Mouse (Mus musculus) forebrain, embryonic 11.5 days (tissue): ENCODE results near the gene Smpd4. TPM values are rescaled to one million over a fixed set of nuclear protein-coding genes. Genes with fewer than 3 reads are reported as not detected.

Experiments used
- ATAC-seq: fragments of 200-750 bp; cut with Nextera tagmentation; replicated peaks from 2 replicates; pipeline ENCODE4 v1.8.0; 2017; ENCODE audit warnings: moderate TSS enrichment; ENCODE audit not compliant: low FRiP score
- DNase-seq: peaks from one replicate; pipeline ENCODE4 v3.0.0-alpha.2; 2017; ENCODE audit warnings: low spot score
- H3K27ac ChIP-seq: fragments of 300-500 bp; sonication (generic); 2 replicates; pipeline ENCODE4 v1.5.1; 2014; ENCODE audit warnings: low read depth, low read length
- H3K27me3 ChIP-seq: fragments of 300-500 bp; sonication (generic); 2 replicates; pipeline ENCODE4 v1.6.1; 2014; ENCODE audit warnings: mild to moderate bottlenecking, low read length, mixed read lengths; ENCODE audit not compliant: control insufficient read depth, insufficient read depth
- H3K36me3 ChIP-seq: fragments of 300-500 bp; sonication (generic); 2 replicates; pipeline ENCODE4 v1.6.1; 2014; ENCODE audit warnings: mild to moderate bottlenecking, low read length, moderate library complexity, mixed read lengths; ENCODE audit not compliant: control insufficient read depth, insufficient read depth
- H3K4me1 ChIP-seq: fragments of 300-500 bp; sonication (generic); replicated peaks from 2 replicates; pipeline ENCODE4 v1.6.1; 2014; ENCODE audit warnings: low read length, mixed read lengths; ENCODE audit not compliant: control insufficient read depth, insufficient read depth
- H3K4me2 ChIP-seq: fragments of 300-500 bp; sonication (generic); 2 replicates; pipeline ENCODE4 v1.6.1; 2014; ENCODE audit warnings: low read depth, mild to moderate bottlenecking, low read length, moderate library complexity, mixed read lengths; ENCODE audit not compliant: severe bottlenecking
- H3K4me3 ChIP-seq: fragments of 300-500 bp; sonication (generic); 2 replicates; pipeline ENCODE4 v1.5.1; 2014; ENCODE audit warnings: low read depth, low read length
- H3K9ac ChIP-seq: fragments of 300-500 bp; sonication (generic); 2 replicates; pipeline ENCODE4 v1.6.1; 2014; ENCODE audit warnings: low read length
- H3K9me3 ChIP-seq: fragments of 300-500 bp; sonication (generic); 2 replicates; pipeline ENCODE4 v1.6.1; 2016; ENCODE audit warnings: low read length, mixed read lengths; ENCODE audit not compliant: control insufficient read depth
- WGBS: fragments of 180-500 bp; shearing (Covaris S2); extraction: QIAGEN DNeasy Blood & Tissue Kit; methylation state at CpG from one replicate; pipeline ENCODE4 v1.1.7; 2014; 5-methylcytosine and 5-hydroxymethylcytosine counted together
- polyA plus RNA-seq: library from polyadenylated mRNA; unstranded; fragments of >200 nt; fragmentation: Nextera tagmentation; extraction: Ambion mirVana; gene quantifications from 2 replicates; pipeline ENCODE4 v1.2.1, GENCODE M21; 2014

Smpd4 gene
- polyA plus RNA-seq: 61.1 and 69.1 TPM in 2 replicates

GRCm38 (mm10) chr16:17619198-17620105, at the start of gene Smpd4:
Gene Smpd4 (plus strand): TSS chr16:17619354.
- Histone ChIP-seq H3K27ac (no peak within 1 kb of the TSS), H3K4me1 (peaks cover 4% of the 10 kb centered on the region; the same call in 1 of the 2 replicates), H3K4me3 (peak within 1 kb of the TSS; percentile 89), H3K27me3 (no peaks in the 10 kb centered on the region), H3K4me2 (peak within 1 kb of the TSS; percentile 79), H3K36me3 (no peaks in the 10 kb centered on the region; the same call in 1 of the 2 replicates), H3K9ac (peak within 1 kb of the TSS; percentile 93), H3K9me3 (no peaks in the 10 kb centered on the region)
- peak; percentile 79 for ATAC-seq
- peak; percentile 96 for DNase-seq
- WGBS: 4% methylated on average over 60 of the region's 60 CpGs

- Histone ChIP-seq H3K9ac (peak overlapping the region; percentile 54), H3K27me3 (peaks cover 19% of the 10 kb centered on the region), H3K4me2 (peak overlapping the region; percentile 78), H3K36me3 (no peaks in the 10 kb centered on the region), H3K9me3 (no peaks in the 10 kb centered on the region), H3K27ac (no peak overlapping the region), H3K4me1 (0 out of 2 replicates have a peak, but pooled peaks cover 3% of the 10 kb centered on the region), H3K4me3 (peak overlapping the region; percentile 42)
- 15% methylated on average over 44 of the region's 45 CpGs for WGBS
- ATAC-seq (peak; percentile 24; the same call in 1 of the 2 replicates), DNase-seq (peak; percentile 62)
These were observed 43.0 kb upstream of the Smpd4 start for GRCm38 (mm10) chr16:17575870-17576824.

GRCm38 (mm10) chr16:17576825-17577215, 42.3 kb upstream of the Smpd4 start:
- Histone ChIP-seq H3K27me3 (peaks cover 19% of the 10 kb centered on the region), H3K4me1 (0 out of 2 replicates have a peak, but pooled peaks cover 3% of the 10 kb centered on the region), H3K4me3 (peak overlapping the region; percentile 42), H3K9me3 (no peaks in the 10 kb centered on the region), H3K36me3 (no peaks in the 10 kb centered on the region), H3K4me2 (peak overlapping the region; percentile 78), H3K9ac (peak overlapping the region; percentile 54; the same call in 1 of the 2 replicates), H3K27ac (no peak overlapping the region)
- DNase-seq (no peak), ATAC-seq (no peak)
- WGBS: 17% methylated on average over 8 of the region's 8 CpGs

GRCm38 (mm10) chr16:17583064-17583463, 36.1 kb upstream of the Smpd4 start, which contains the start of gene Slc7a4:
Gene Slc7a4 (minus strand): TSS chr16:17583214.
- no peaks in the 10 kb centered on the region for H3K4me1 ChIP-seq
- no peak within 1 kb of the TSS for H3K9ac ChIP-seq
- DNase-seq (peak; percentile 75), ATAC-seq (no peak)
- no peak within 1 kb of the TSS for H3K4me2 ChIP-seq
- H3K27ac ChIP-seq: no peak within 1 kb of the TSS
- no peaks in the 10 kb centered on the region for H3K36me3 ChIP-seq
- H3K9me3 ChIP-seq: no peaks in the 10 kb centered on the region
- H3K4me3 ChIP-seq: no peak within 1 kb of the TSS
- 13% methylated on average over 8 of the region's 8 CpGs for WGBS
- H3K27me3 ChIP-seq: no peaks in the 10 kb centered on the region

GRCm38 (mm10) chr16:17584555-17584954, 34.6 kb upstream of the Smpd4 start:
- Histone ChIP-seq H3K36me3 (no peaks in the 10 kb centered on the region), H3K9ac (no peak overlapping the region), H3K4me1 (no peaks in the 10 kb centered on the region), H3K4me2 (no peak overlapping the region), H3K27me3 (no peaks in the 10 kb centered on the region), H3K9me3 (no peaks in the 10 kb centered on the region), H3K4me3 (no peak overlapping the region), H3K27ac (no peak overlapping the region)
- DNase-seq (no peak), ATAC-seq (no peak)
- 81% methylated on average over 7 of the region's 7 CpGs for WGBS

GRCm38 (mm10) chr16:17590731-17591130, 28.4 kb upstream of the Smpd4 start:
- Histone ChIP-seq H3K4me2 (no peak overlapping the region), H3K4me3 (no peak overlapping the region), H3K27me3 (no peaks in the 10 kb centered on the region), H3K36me3 (no peaks in the 10 kb centered on the region), H3K9me3 (no peaks in the 10 kb centered on the region), H3K9ac (no peak overlapping the region), H3K4me1 (no peaks in the 10 kb centered on the region), H3K27ac (no peak overlapping the region)
- 54% methylated on average over 2 of the region's 2 CpGs for WGBS
- DNase-seq: no peak
- no peak for ATAC-seq

GRCm38 (mm10) chr16:17600944-17601562, 18.1 kb upstream of the Smpd4 start:
- H3K4me1 ChIP-seq: no peaks in the 10 kb centered on the region
- H3K36me3 ChIP-seq: no peaks in the 10 kb centered on the region
- no peaks in the 10 kb centered on the region for H3K27me3 ChIP-seq
- no peak overlapping the region for H3K27ac ChIP-seq
- WGBS: 76% methylated on average over 3 of the region's 3 CpGs
- H3K4me2 ChIP-seq: no peak overlapping the region
- H3K9me3 ChIP-seq: no peaks in the 10 kb centered on the region
- ATAC-seq (no peak), DNase-seq (no peak)
- H3K9ac ChIP-seq: no peak overlapping the region
- H3K4me3 ChIP-seq: no peak overlapping the region

GRCm38 (mm10) chr16:17604941-17605340, 14.2 kb upstream of the Smpd4 start:
- Histone ChIP-seq H3K36me3 (no peaks in the 10 kb centered on the region), H3K27me3 (no peaks in the 10 kb centered on the region), H3K9ac (no peak overlapping the region), H3K27ac (no peak overlapping the region), H3K4me2 (no peak overlapping the region), H3K9me3 (no peaks in the 10 kb centered on the region), H3K4me1 (no peaks in the 10 kb centered on the region), H3K4me3 (no peak overlapping the region)
- no peak for DNase-seq
- WGBS: 62% methylated on average over 4 of the region's 4 CpGs
- no peak for ATAC-seq
